Mouse (Mus musculus) small intestine, adult 2 months (tissue): Measurements from ENCODE around the gene Mgat5b.

ENCODE experiments used
- CTCF ChIP-seq: fragments of 200-500 bp; IDR thresholded peaks from 2 replicates; pipeline ENCODE4 v1.5.1; 2012; ENCODE audit warnings: low read depth, mild to moderate bottlenecking, control low read depth, inconsistent platforms, low read length, moderate library complexity, mixed read lengths; ENCODE audit not compliant: insufficient replicate concordance, insufficient read length; ENCODE audit errors: extremely low read depth
- POLR2A ChIP-seq: fragments of 200-500 bp; IDR thresholded peaks from 2 replicates; pipeline ENCODE4 v1.6.1; 2012; ENCODE audit warnings: low read depth, mild to moderate bottlenecking, control low read depth, inconsistent platforms, low read length, moderate library complexity

DNA sequence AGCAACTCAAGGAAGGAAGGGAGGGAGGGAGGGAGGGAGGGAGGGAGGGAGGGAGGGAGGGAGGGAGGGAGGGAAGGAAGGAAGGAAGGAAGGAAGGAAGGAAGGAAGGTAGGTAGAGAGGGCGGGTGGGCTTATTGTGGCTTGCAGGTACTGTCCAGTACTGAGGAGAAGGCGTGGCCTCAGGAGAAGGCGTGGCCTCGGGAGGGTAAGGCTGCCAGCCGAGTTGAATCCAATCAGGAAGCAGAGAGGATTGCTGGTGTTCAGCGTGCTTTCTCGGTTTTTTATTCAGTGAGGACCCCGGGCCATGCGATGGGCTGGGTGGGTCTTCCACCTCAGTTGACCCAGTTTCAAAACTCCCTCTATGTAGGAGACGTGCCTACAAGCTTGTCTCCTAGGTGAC lies 18.5 kb downstream of the Mgat5b start:
- TF ChIP-seq CTCF, result no peak
- TF ChIP-seq POLR2A, result no peak
